Mouse (Mus musculus): ENCODE data around the gene Sik3. TPM values are rescaled to one million over a fixed set of nuclear protein-coding genes. Genes with fewer than 3 reads are reported as not detected.
A peak's percentile ranks its signal among the peaks of the same experiment; 100 is the strongest.

The Sik3 gene
- 10 to 100 TPM; 36.6 to 42.4 (median 39.7) TPM for total RNA-seq (2022)

- DNase-seq (ENCODE audit: low spot score in 2 of 2), result peak; percentile 89 to 92
Measured at GRCm38 (mm10) chr9:46012091-46013008, at the start of gene Sik3, which contains the start of gene Pafah1b2. Gene Sik3 (plus strand): TSS chr9:46012820. Gene Pafah1b2 (minus strand): TSS chr9:46012690.

GRCm38 (mm10) chr9:45963577-45963976 lies 49.0 kb upstream of the Sik3 start:
- no peak for DNase-seq (ENCODE audit: low spot score in 2 of 2)

GRCm38 (mm10) chr9:45976884-45977283 lies 35.7 kb upstream of the Sik3 start:
- no peak for DNase-seq (ENCODE audit: low spot score in 2 of 2)

DNA sequence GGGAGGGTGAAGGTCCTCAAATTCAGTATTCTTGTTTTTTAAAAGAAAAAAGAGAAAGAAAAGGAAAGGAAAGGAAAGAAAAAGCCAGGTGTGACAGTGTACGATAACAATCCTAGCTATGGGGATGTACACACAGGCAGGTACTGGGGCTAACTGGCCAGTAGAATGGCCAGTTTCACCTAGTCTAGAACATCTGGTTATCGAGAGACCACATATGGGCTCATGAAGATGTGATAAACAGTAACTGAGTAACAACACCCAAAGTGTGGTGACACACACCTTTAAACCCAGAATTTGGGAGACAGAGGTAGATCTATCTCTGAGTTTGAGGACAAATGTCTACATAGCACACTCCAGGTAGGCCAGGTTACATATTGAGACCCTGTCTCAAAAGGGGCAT lies 32.8 kb upstream of the Sik3 start:
- no peak for DNase-seq (ENCODE audit: low spot score in 2 of 2)

DNA sequence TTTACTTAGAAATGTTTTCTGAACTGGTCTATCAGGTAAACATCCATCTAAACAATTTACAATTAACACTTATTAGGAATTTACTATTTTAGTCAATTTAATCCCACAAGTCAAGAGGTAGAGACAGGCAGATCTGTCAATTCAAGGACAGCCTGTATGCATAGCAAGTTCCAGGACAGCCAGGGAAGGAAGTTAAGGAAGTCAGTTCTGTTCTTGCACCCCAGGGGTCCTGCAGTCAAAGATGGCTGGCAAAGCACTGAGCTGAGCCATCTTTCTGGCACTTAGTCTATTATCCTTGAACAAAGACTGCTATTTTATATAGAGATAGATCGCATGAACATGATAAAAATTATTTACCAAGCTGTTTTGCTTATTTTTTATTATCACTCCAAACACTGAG lies 32.0 kb upstream of the Sik3 start:
- DNase-seq (ENCODE audit: low spot score in 2 of 2), result no peak

DNA sequence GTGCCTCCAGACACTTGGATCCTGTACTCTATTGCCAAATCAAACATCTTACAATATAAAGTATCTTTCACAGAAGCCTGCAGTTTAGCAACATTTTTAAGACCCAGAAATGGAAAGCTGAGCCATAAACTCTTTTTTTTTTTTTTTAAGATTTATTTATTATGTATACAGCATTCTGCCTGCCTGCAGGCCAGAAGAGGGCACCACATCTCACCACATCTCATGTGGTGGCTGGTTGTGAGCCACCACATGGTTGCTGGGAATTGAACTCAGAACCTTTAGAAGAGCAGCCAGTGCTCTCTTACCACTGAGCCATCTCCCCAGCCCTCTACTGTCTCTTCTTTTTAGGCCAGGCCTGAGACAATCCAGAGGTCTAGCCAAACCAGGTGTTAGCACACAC lies 31.3 kb upstream of the Sik3 start:
- no peak for DNase-seq (ENCODE audit: low spot score in 2 of 2)

- DNase-seq (ENCODE audit: low spot score in 2 of 2), result peak in 1 of 2 experiments; percentile 10
Measured at GRCm38 (mm10) chr9:45983676-45984408, 28.8 kb upstream of the Sik3 start.

DNA sequence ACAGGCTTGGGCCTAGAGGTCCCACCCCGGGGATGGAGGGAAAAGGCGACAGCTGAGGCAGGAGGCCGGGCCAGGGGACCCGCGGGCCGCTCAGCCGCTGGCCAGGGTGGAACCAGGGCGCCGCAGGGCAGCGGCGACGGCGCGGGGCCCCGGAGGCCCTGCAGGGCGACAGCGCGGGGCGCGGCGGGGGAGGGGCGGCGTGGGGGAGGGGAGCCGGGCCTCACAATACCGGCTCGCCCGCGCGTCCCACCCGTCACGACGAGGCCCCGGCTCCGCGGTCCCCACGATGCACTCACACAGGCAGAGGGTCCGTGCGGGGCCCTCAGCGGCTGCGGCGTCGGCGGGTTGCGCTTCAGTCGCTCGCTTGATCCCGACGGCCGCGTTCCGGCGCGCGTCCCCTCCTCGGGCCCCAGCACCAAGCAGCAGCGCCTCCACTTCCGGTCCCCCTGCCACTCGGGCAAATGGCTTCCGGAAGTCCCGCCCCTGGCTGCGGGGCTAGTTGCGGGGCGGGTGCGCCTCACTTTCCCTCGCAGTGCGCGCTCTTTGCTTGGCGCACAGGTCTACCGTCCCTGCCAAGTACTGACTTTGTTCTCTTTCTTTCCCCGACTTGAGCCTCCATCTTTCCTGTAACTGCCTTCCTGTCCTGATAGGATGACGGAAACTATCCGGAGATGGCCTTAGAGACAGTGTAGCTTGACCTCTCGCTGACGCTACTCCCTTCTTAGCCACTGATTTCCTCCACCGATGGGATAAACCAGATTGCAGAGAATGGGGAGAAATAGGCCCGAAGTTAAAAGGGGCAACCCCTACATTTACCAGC lies 28.0 kb upstream of the Sik3 start:
- DNase-seq (ENCODE audit: low spot score in 2 of 2), result peak; percentile 77 to 83

GRCm38 (mm10) chr9:45985229-45985567 lies 27.4 kb upstream of the Sik3 start:
- DNase-seq (ENCODE audit: low spot score in 2 of 2), result peak; percentile 53 to 57

DNA sequence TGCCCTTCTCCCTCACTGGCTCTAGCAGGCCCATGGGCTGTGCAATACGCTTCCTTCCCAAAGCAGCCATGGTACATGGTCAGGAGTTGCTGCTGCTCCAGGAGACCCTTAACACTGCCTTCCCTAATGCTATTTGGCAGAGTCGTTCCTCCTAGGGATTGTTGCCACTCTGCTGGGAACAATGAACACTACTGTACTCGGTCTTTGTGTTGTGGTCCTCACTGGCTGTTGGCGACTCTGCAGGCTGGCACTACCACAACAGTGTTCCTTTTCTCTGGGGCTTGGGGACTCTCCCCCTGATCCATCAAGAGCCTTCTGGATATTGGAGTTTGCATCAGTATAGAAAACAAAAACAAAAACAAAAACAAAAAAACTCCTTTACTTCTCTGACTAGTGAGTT lies 13.6 kb upstream of the Sik3 start:
- no peak for DNase-seq (ENCODE audit: low spot score in 2 of 2)

- peak; percentile 54 for DNase-seq (ENCODE audit: low spot score in 2 of 2)
Measured at GRCm38 (mm10) chr9:46003729-46004128, 8.9 kb upstream of the Sik3 start.

- no peak for DNase-seq (ENCODE audit: low spot score in 2 of 2)
Measured at GRCm38 (mm10) chr9:46004529-46004928, 8.1 kb upstream of the Sik3 start.

GRCm38 (mm10) chr9:46006224-46006623 lies 6.4 kb upstream of the Sik3 start:
- no peak for DNase-seq (ENCODE audit: low spot score in 2 of 2)

DNA sequence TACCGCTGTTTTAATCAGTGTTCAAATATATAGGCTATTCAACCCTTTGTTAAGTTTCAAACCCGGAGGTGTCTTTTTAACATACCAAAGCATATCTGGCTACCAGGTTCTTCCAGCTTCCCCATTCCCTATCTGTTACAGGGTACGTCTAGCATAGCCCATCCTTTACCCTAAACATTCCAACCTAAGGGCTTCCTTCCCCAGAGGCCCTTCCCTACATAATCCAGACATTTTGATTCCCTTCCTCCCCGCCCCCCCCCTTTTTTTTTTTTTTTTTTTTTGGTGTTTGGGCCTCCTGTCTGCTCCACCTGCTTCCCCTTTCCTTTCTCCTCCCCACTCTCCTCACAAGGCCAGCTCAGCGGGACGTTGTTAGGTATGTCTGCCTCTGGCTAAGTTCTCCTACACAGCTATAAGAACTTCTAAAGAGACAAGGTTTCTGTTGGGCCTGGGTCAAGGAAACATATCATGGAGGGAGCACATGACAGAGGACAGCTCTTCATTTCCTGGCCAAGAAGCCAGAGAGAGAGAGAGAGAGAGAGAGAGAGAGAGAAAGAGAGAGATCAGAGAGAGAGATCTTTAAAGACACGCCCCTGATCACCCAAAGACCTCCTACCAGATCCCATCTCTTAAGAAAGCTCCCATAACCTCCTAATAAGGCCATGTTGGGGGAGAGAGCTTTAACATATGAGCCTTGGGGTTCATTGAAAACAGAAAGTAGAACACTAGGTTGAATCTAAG lies 3.5 kb upstream of the Sik3 start:
- DNase-seq (ENCODE audit: low spot score in 2 of 2), result no peak

GRCm38 (mm10) chr9:46009669-46009983 lies 3.0 kb upstream of the Sik3 start:
- DNase-seq (ENCODE audit: low spot score in 2 of 2), result no peak

DNA sequence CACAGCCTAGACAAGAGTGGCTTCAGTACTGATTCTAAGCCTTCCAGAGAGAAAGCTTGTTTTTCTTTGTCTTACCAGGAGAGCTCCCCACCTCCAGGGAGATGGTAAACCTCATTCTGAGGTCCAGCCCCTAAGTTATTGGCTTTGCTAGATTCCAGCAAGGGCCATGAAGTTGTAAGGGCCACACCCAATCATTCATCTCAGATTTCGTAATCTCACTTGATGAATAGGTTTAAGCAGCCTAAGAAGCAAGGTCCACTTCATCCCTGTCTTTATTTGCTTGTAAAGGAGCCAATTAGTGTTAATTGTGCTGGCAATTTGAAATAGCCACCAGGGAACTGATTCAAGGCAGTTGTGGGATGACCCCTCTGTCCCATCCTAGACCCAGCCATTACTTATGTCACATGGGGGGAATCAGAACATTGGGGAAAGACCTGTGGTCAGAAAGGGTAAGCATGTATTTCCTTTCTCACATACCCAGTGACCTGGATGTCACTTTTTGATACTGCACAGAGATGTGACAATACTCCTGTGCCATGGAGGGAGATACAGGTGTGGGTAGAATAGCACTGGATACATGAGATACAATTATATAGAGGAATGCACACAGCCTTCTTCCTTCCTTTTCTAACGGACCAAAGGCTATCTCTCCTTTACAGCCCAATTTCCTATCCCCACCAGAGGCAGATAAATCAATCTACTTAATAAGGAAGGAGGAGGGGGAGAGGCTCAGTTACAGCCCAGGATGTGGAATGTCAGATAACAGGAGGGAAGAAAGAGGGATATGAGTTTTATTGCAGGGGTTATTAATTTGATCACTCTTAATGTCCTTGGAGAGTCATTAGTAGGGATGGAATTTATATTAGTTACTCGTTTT lies 1.3 kb upstream of the Sik3 start:
- no peak for DNase-seq (ENCODE audit: low spot score in 2 of 2)

DNA sequence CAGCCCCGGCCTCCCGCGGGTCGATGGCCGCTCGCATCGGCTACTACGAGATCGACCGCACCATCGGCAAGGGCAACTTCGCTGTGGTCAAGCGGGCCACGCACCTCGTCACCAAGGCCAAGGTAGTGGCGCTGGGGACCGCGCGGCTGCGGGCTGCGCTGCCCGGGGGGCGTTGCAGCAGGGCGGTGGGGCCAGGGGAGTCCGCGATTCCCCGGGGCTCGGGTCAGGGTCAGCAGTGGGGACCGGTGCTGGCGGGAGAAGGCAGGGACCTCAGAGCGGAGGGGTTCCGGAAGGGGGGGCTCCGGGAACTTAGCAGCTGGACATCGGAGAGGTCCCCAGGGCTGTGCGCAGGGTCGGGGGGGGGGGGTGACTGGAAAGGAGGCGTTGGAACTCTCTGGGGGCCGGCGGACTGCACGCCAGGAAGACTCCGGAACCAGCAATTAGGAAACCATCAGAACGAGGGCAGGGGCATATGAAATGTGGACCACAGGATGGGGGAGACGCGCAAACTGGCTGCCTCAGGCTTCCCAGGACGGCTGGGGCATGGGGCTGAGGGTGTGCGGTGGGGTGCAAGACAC lies 478 bp downstream of the Sik3 start:
- peak in 1 of 2 experiments; percentile 17 for DNase-seq (ENCODE audit: low spot score in 2 of 2)

DNA sequence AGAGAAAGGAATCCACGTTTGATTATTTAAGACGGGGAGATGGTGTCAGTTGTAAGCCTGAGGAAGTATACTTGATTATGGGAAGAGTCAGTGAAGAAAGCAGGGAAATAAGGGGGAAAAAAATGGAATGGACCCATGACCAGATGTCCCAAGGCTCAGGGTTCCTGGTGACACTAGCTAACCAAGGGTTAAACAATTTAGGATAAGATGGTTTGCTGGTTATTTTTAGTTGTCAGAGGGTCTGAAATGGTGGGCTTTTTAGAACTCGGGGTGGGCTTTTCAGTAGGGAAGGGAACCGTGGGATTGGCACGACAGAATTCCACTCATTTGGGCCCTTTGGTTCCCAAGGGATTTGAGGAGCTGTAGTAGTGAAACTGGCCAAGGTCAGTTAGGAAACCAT lies 996 bp downstream of the Sik3 start:
- no peak for DNase-seq (ENCODE audit: low spot score in 2 of 2)

DNA sequence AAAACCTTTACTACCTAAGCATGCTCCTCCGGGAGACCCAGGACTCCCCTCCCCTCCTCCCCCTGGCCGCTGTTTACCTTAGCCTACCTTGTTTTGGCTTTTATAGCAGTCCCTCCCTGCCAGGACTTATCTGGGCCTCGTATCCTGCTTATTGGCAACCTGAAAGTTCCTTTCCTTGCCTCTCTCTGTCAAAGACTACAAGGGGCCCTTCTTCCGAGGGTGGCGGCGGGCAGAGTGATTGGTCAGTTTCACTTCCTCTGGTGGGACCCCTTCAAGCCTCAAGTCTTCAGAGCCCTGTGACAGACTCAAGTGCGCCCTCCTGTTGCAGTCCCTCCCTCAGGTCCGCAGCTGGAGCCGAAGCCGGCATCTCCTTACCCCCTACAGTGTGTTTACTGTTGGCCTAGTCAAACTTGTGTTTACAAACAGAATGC lies 1.6 kb downstream of the Sik3 start:
- DNase-seq (ENCODE audit: low spot score in 2 of 2), result peak in 1 of 2 experiments; percentile 11

- DNase-seq (ENCODE audit: low spot score in 2 of 2), result peak; percentile 62 to 74
Measured at GRCm38 (mm10) chr9:46015081-46015551, 2.5 kb downstream of the Sik3 start.
